Mouse (Mus musculus): ENCODE results near the gene Xiap. TPM values are rescaled to one million over a fixed set of nuclear protein-coding genes. Genes with fewer than 3 reads are reported as not detected.
A peak's percentile ranks its signal among the peaks of the same experiment; 100 is the strongest.
"Not testable (repeated sequence)": the region's sequence is repeated elsewhere in the genome, so short reads cannot be mapped to it uniquely, and the experiment has no call there.

Xiap gene
- 10.6 and 11.6 TPM in 2 replicates for polyA plus RNA-seq (2016; fragmentation: Nextera tagmentation; extraction: Ambion mirVana)

- Histone ChIP-seq H3K9me3 (no peaks in the 10 kb centered on the region), H3K27me3 (ENCODE audit: poor library complexity, severe bottlenecking) (no peaks in the 10 kb centered on the region)
- WGBS: 87% methylated on average over 5 of the region's 5 CpGs
These were observed at the start of gene Xiap for GRCm38 (mm10) chrX:42059282-42060068. Gene Xiap, plus strand, starts transcription at chrX:42059679.

GRCm38 (mm10) chrX:42012677-42013208 lies 46.7 kb upstream of the Xiap start:
- H3K36me3 ChIP-seq (replicated peaks): no peaks in the 10 kb centered on the region
- no peaks in the 10 kb centered on the region for H3K27me3 ChIP-seq (ENCODE audit: poor library complexity, severe bottlenecking)
- H3K4me3 ChIP-seq: no peak overlapping the region
- no peak overlapping the region for H3K27ac ChIP-seq
- DNase-seq (ENCODE audit: extremely low spot score, low spot score): no peak
- WGBS: 93% methylated on average over 2 of the region's 2 CpGs
- no peaks in the 10 kb centered on the region for H3K9me3 ChIP-seq
- no peaks in the 10 kb centered on the region for H3K4me1 ChIP-seq

More at GRCm38 (mm10) chrX:42059282-42060068, at the start of gene Xiap:
- Histone ChIP-seq H3K27ac (no peak within 1 kb of the TSS), H3K4me1 (no peaks in the 10 kb centered on the region), H3K4me3 (no peak within 1 kb of the TSS), H3K36me3 (replicated peaks) (no peaks in the 10 kb centered on the region)
- no peak for DNase-seq (ENCODE audit: extremely low spot score, low spot score)

- Histone ChIP-seq H3K9me3 (no peaks in the 10 kb centered on the region), H3K36me3 (replicated peaks) (no peaks in the 10 kb centered on the region), H3K4me1 (no peaks in the 10 kb centered on the region), H3K27me3 (ENCODE audit: poor library complexity, severe bottlenecking) (no peaks in the 10 kb centered on the region), H3K27ac (no peak overlapping the region), H3K4me3 (no peak overlapping the region)
- 75% methylated on average over 3 of the region's 3 CpGs for WGBS
- no peak for DNase-seq (ENCODE audit: extremely low spot score, low spot score)
These were observed 45.7 kb upstream of the Xiap start for GRCm38 (mm10) chrX:42013776-42014175.

DNA sequence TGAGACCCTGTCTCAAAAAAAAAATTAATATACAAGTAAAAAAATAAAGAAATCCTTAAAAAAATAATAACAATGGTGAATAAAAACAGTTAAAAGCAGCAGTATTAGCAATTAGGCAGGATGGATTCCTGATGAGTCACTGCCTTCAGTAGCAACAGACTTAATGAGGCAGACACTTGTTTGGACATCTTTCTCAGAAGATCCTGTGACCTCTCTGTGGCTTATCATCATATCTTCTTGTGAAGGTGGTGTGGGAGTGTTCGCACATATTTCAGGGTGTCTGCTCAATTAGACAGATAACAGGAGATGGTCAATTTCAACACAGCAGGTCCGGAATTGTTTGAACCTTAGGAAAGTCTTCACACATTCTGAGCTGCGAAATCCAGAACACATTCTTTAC lies 45.0 kb upstream of the Xiap start:
- no peak overlapping the region for H3K4me3 ChIP-seq
- H3K27me3 ChIP-seq (ENCODE audit: poor library complexity, severe bottlenecking): no peaks in the 10 kb centered on the region
- 90% methylated on average over 3 of the region's 3 CpGs for WGBS
- no peaks in the 10 kb centered on the region for H3K9me3 ChIP-seq
- H3K27ac ChIP-seq: no peak overlapping the region
- no peak for DNase-seq (ENCODE audit: extremely low spot score, low spot score)
- no peaks in the 10 kb centered on the region for H3K4me1 ChIP-seq
- no peaks in the 10 kb centered on the region for H3K36me3 ChIP-seq (replicated peaks)

DNA sequence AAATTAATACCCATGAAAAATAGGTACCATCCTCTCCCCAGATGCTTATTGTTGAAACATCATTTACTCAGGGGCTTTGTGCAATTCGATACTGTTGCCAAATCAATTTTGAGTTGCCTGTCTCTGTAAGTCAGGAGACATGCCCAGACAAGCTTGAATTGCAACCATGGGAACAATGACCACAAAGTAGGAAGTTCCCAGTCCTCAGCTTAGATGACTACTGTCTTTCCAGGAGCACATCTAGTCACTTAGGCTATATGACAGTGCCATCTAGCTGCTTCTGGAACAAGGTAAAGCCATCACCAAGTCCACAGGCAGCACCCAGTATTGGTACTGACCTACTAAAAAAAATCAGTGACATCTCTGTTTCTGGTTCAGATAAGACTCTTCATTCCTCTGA lies 41.4 kb upstream of the Xiap start:
- WGBS: 79% methylated on average over 1 of the region's 1 CpGs

DNA sequence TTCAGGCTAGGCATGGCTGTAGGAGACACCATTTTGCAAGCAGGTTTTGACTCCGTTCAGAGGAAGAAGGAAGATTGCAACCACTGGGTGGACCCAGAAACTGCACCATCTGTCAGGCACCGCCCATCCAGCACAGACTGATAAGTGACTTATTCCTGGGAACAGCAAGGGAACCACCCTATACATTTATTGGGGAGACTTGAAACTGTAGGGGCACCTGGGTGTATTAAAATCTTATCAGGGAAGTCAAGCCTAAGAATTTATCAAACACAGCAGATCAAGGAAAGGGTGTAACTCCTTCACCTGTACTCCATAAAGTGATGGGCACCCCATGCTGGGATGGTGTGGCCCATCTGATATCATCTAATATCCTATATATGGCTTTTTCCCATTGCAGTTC lies 40.0 kb upstream of the Xiap start:
- Histone ChIP-seq H3K36me3 (replicated peaks) (no peaks in the 10 kb centered on the region), H3K4me1 (no peaks in the 10 kb centered on the region), H3K27me3 (ENCODE audit: poor library complexity, severe bottlenecking) (no peaks in the 10 kb centered on the region), H3K27ac (no peak overlapping the region), H3K9me3 (no peaks in the 10 kb centered on the region), H3K4me3 (no peak overlapping the region)
- no peak for DNase-seq (ENCODE audit: extremely low spot score, low spot score)
- WGBS: 85% methylated on average over 2 of the region's 2 CpGs

More for the DNA sequence above, 41.4 kb upstream of the Xiap start:
- Histone ChIP-seq H3K4me1 (no peaks in the 10 kb centered on the region), H3K9me3 (no peaks in the 10 kb centered on the region), H3K36me3 (replicated peaks) (no peaks in the 10 kb centered on the region), H3K4me3 (no peak overlapping the region), H3K27ac (no peak overlapping the region), H3K27me3 (ENCODE audit: poor library complexity, severe bottlenecking) (no peaks in the 10 kb centered on the region)
- DNase-seq (ENCODE audit: extremely low spot score, low spot score): no peak

DNA sequence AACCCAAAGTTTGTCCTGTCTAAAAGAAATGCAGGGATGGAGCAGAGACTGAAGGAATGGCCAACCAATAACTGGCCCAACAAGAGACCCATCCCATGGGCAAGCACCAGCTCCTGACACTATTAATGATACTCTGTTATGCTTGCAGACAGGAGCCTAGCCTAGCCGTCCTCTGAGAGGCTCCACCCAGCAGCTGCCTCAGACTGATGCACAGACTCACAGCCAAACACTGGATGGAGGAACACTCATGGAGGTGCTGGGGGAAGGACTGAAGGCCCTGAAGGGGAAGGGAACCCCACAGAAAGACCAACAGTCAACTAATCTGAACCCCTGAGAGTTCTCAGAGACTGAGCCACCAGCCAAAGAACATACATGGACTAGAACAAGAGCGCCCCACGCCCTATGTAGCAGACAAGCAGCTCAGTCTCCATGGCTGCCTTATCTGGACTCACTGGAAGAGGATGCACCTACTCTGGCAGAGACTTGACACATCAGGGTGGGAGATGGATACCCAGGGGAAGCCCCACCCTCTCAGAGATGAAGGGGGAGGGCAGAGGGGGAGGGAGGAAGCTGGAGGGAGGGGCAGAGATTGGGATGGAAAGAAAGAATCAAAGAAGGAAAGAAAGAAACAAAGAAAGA lies 33.6 kb upstream of the Xiap start:
- H3K27me3 ChIP-seq (ENCODE audit: poor library complexity, severe bottlenecking); H3K4me1 ChIP-seq; H3K27ac ChIP-seq; DNase-seq (ENCODE audit: extremely low spot score, low spot score); H3K36me3 ChIP-seq (replicated peaks); H3K4me3 ChIP-seq; H3K9me3 ChIP-seq: not testable (repeated sequence)
- whole genome bisulfite sequencing: 92% methylated on average over 2 of the region's 3 CpGs

- H3K4me1 ChIP-seq; H3K36me3 ChIP-seq (replicated peaks); H3K9me3 ChIP-seq; H3K4me3 ChIP-seq; H3K27ac ChIP-seq; H3K27me3 ChIP-seq (ENCODE audit: poor library complexity, severe bottlenecking); DNase-seq (ENCODE audit: extremely low spot score, low spot score): not testable (repeated sequence)
- 79% methylated on average over 2 of the region's 2 CpGs for WGBS
These were observed 32.5 kb upstream of the Xiap start for GRCm38 (mm10) chrX:42026981-42027380.

- Histone ChIP-seq H3K4me3 (no peak overlapping the region), H3K4me1 (no peaks in the 10 kb centered on the region), H3K27me3 (ENCODE audit: poor library complexity, severe bottlenecking) (no peaks in the 10 kb centered on the region), H3K36me3 (replicated peaks) (no peaks in the 10 kb centered on the region), H3K27ac (no peak overlapping the region), H3K9me3 (no peaks in the 10 kb centered on the region)
- peak; percentile 53 for DNase-seq (ENCODE audit: extremely low spot score, low spot score)
- 35% methylated on average over 8 of the region's 8 CpGs for WGBS
These were observed 26.3 kb upstream of the Xiap start for GRCm38 (mm10) chrX:42033111-42033693.

- Histone ChIP-seq H3K4me3 (no peak overlapping the region), H3K4me1 (no peaks in the 10 kb centered on the region), H3K9me3 (no peaks in the 10 kb centered on the region), H3K36me3 (replicated peaks) (no peaks in the 10 kb centered on the region), H3K27ac (no peak overlapping the region), H3K27me3 (ENCODE audit: poor library complexity, severe bottlenecking) (no peaks in the 10 kb centered on the region)
- DNase-seq (ENCODE audit: extremely low spot score, low spot score): no peak
- WGBS: 78% methylated on average over 7 of the region's 7 CpGs
These were observed 25.6 kb upstream of the Xiap start for GRCm38 (mm10) chrX:42033911-42034310.

DNA sequence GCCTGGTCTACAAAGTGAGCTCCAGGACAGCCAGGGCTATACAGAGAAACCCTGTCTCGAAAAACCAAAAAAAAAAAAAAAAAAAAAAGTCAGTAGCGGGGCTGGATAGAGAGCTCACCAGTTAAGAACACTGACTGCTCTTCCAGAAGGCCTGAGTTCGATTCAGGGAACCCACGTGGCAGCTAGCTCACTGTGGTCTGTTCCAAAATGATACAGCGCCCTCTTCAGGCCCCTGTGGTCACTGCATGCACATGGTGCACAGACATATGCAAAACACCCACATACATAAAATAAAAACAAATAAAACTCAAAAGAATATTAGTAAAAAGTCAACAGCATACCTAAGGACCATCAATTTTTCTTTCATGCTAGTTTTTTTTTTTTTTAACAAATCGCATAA lies 20.0 kb upstream of the Xiap start:
- DNase-seq (ENCODE audit: extremely low spot score, low spot score): no peak
- Histone ChIP-seq H3K9me3 (no peaks in the 10 kb centered on the region), H3K27ac (no peak overlapping the region), H3K36me3 (replicated peaks) (no peaks in the 10 kb centered on the region), H3K4me1 (no peaks in the 10 kb centered on the region), H3K4me3 (no peak overlapping the region), H3K27me3 (ENCODE audit: poor library complexity, severe bottlenecking) (no peaks in the 10 kb centered on the region)
- 78% methylated on average over 5 of the region's 6 CpGs for WGBS

DNA sequence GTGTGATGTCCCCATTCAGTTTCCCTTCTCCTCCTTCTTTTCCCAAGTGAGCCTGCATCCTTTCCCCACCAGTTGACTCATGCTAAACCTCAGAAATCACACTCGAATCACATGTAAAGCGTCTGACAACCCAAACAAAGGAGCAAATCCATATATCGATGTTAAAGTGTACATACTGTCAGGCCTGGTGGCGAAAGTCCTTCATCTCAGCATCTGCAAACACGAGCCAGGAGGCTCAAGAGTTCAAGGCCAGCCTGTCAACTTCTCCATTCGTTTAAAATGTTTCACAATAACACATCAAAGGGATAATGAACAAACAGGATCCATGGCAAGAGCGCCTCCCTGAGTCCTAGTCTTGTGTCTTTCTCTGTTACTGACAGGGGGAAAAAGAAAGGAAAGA lies 14.5 kb upstream of the Xiap start:
- H3K4me1 ChIP-seq: no peaks in the 10 kb centered on the region
- no peak overlapping the region for H3K27ac ChIP-seq
- no peak for DNase-seq (ENCODE audit: extremely low spot score, low spot score)
- no peaks in the 10 kb centered on the region for H3K27me3 ChIP-seq (ENCODE audit: poor library complexity, severe bottlenecking)
- 88% methylated on average over 7 of the region's 7 CpGs for WGBS
- H3K9me3 ChIP-seq: no peaks in the 10 kb centered on the region
- no peak overlapping the region for H3K4me3 ChIP-seq
- no peaks in the 10 kb centered on the region for H3K36me3 ChIP-seq (replicated peaks)
